Mouse (Mus musculus) liver, adult 2 months (tissue): ENCODE data around the gene Ptprs.

Experiments used
- CTCF ChIP-seq: fragments of 200-500 bp; IDR thresholded peaks from 2 replicates; pipeline ENCODE4 v1.5.1; 2011; ENCODE audit warnings: low read depth, low read length, control low read depth
- POLR2A ChIP-seq: fragments of 200-500 bp; IDR thresholded peaks from 2 replicates; pipeline ENCODE4 v1.6.1; 2011; ENCODE audit warnings: low read length, control low read depth; ENCODE audit not compliant: insufficient read depth; ENCODE audit errors: extremely low read depth

DNA sequence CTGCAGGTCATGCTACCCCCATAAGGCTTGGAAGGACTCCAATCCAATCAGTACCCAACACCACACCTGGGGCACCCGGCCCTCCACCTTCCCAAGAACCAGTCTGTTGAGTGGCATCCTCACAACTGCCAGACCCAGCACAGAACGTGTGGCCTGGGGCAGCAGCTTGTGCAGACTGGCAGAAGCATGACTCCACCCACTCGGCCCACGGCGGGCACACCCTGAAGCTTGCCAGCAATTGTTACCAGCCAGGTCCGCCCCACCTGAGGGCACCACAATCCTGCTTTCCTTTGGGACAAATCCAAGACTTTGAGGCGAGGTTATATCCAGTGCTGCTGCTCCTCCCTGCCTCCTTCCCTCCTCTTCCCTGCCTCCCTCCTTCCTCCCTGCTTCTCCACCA, 11.5 kb downstream of the Ptprs start:
- TF ChIP-seq CTCF (no peak), POLR2A (no peak)
